Mouse (Mus musculus): ENCODE measurements around the gene Maml2.

Maml2 gene

GRCm38 (mm10) chr9:13310236-13310635, 12.5 kb downstream of the Maml2 start:
- no peak for DNase-seq (ENCODE audit: low spot score in 2 of 2)

DNA sequence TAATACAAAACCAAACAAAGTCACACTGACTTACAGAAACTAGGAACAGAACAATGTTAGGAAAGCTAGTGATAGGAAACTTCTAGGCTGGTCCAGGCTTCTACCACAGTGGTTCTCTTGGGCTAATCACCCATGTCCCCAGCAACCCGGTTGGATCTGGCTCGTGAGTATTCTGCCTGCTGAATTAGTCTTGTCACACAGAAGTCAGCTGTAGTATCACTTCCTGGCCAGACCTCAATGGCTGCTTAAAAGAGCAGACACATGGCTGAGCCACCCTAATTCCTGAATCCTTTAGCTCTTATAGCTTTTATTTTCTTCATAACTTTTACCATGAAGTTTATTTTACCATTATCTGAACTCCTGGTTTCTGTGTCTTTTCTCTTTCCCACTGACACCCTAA, 13.3 kb downstream of the Maml2 start:
- DNase-seq (ENCODE audit: low spot score in 2 of 2): no peak

- no peak for DNase-seq (ENCODE audit: low spot score in 2 of 2)
Measured at GRCm38 (mm10) chr9:13313923-13314322, 16.2 kb downstream of the Maml2 start.

DNA sequence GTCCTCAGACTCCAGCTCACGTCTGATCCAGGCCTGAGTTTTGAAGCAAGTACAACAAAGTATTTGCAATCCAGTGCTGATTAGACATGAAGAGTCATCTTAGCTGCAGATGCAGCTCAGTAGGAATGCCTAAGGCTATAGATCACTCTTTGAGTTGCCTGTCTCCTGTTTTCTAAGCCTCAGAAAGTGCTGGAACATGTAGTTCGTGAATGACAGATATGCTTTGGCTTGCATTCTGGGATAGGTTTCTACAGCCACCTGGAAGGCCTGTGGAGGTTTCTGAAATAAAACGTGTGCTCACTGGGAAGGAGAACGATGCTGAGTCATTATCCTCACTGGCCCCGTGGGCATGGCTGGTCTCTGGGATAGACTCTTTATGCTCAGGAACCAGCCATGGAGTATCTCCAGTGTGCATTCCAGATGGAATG, 16.8 kb downstream of the Maml2 start:
- DNase-seq (ENCODE audit: low spot score in 2 of 2): no peak

- DNase-seq (ENCODE audit: low spot score in 2 of 2): no peak
Measured at GRCm38 (mm10) chr9:13315393-13315792, 17.6 kb downstream of the Maml2 start.

DNA sequence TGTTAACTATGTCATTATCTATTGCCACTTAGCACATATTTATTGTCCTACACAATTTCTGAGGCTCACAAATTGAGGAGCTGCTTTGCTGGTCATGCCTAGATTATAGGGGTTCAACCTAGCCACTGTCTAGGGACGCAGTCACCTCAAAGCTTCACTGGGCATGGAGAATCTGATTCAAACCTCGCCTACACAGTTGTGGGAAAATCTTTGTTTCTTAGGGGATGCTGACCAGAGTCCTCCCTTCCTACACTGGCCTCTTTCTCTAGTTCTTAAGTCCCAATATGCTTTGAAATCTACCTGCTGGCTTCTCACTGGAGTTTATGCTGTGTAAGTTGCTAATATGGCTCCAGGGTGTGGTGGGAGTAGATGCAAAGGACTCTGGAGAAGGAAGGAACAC, 21.8 kb downstream of the Maml2 start:
- DNase-seq (ENCODE audit: low spot score in 2 of 2): no peak

GRCm38 (mm10) chr9:13320800-13321364, 23.1 kb downstream of the Maml2 start:
- DNase-seq (ENCODE audit: low spot score in 2 of 2): no peak

- DNase-seq (ENCODE audit: low spot score in 2 of 2): no peak
Measured at GRCm38 (mm10) chr9:13323074-13323473, 25.3 kb downstream of the Maml2 start.

GRCm38 (mm10) chr9:13323612-13324011, 25.9 kb downstream of the Maml2 start:
- no peak for DNase-seq (ENCODE audit: low spot score in 2 of 2)

DNA sequence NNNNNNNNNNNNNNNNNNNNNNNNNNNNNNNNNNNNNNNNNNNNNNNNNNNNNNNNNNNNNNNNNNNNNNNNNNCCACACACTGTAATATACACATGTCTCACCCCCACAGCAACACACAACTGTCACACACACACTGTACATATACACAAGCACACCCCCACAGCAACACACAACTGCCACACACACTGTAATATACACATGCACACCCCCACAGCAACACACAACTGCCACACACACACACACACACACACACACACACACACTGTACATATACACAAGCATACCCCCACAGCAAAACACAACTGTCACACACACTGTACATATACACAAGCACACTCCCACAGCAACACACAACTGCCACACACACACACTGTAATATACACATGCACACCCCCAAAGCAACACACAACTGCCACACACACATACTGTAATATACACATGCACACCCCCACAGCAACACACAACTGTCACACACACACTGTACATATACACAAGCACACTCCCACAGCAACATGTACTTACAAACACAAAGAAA, 116.5 kb downstream of the Maml2 start:
- DNase-seq (ENCODE audit: low spot score in 2 of 2): no peak

DNA sequence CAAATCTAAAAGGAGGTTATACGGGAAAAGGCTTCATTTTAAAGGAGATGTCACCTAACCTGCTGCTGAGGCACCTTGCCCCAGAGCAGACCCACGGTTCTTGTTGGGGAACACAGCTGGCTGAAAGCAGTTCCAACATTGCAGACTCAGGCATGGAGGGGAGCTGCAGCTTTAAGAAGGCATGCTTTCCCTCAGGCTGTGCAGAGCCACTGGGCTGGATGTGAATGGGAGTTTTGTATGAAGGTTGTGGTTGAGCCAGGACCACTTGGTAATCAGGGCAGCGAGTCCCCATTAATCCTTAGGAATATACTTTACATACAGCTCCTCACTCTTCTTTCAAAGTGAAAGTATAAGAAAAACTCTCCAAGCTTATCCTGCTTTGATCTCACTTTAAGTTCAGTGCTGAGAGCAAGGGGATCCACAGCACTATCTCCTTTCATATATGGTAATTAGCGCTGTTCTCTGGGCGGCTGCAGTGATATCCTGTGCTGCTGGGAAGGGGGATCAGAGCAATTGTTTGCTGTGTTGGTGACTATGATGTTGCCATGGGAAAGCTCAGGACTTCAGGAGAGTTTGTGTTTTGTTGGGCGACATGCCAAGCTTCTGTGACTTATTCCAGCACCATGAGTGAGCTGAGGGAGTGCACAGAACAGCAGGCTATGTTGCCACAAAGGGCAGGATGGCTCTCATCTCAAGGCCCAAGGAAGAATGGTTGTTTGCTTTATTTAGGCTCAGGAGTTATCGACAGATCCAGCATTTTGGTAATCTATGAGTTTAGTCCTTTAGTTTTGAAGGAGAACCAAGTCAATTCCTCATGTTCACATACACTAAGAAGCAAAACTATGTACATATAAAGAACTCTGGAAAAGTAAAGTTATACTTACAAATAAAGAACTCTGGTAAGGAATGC, 127.5 kb downstream of the Maml2 start:
- DNase-seq (ENCODE audit: low spot score in 2 of 2): peak; percentile 23 to 52

DNA sequence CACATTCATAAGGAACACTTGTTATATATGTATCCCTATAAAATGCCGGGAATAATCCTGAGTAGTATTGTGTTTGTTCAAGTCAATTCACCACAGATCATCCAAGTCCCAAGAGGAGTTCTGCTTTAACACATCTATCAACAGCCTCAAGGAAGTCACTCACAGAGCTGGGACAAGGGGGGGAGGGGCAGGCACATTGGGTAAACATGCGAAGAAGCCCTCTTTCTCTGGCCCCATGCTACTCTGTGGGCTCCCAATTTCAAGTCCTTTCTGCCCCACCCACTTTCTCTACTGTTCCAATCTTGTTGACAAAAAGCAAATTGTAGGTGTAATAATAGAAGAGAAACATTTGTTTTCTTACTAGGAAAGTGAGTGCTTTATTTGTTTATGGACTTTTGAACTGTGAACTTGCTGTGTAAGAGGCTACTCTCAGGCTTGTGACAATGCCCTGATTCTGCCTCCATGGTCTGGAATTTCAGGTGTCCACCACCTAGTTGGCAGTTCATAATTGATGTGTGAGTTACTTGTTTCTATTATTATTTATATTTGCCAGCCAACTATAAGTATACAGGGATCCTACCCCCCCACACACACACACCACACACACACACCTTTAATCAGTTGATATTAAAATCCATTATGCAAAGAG, 131.8 kb downstream of the Maml2 start:
- no peak for DNase-seq (ENCODE audit: low spot score in 2 of 2)

DNA sequence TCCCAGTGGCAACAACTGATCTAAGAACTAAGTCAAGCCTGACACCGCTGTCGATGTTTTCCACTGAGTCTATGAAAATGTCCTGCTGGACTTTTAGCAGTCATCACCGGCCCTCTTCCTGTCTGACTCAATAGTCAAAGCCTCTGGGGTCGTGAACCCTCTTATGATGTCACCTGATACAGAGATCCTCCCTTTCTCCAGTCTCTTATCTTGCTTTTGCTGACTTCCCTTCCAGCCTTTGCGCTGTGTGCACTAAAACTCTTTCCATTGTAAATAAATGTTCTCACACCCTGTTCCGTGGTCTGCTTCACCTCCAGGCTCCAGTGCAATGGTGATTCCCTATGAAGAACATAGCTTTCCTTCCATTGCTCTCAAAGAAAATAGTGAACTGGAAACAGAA, 132.5 kb downstream of the Maml2 start:
- no peak for DNase-seq (ENCODE audit: low spot score in 2 of 2)

- DNase-seq (ENCODE audit: low spot score in 2 of 2): no peak
Measured at GRCm38 (mm10) chr9:13430744-13431143, 133.0 kb downstream of the Maml2 start.

GRCm38 (mm10) chr9:13431646-13432045, 133.9 kb downstream of the Maml2 start:
- DNase-seq (ENCODE audit: low spot score in 2 of 2): no peak

DNA sequence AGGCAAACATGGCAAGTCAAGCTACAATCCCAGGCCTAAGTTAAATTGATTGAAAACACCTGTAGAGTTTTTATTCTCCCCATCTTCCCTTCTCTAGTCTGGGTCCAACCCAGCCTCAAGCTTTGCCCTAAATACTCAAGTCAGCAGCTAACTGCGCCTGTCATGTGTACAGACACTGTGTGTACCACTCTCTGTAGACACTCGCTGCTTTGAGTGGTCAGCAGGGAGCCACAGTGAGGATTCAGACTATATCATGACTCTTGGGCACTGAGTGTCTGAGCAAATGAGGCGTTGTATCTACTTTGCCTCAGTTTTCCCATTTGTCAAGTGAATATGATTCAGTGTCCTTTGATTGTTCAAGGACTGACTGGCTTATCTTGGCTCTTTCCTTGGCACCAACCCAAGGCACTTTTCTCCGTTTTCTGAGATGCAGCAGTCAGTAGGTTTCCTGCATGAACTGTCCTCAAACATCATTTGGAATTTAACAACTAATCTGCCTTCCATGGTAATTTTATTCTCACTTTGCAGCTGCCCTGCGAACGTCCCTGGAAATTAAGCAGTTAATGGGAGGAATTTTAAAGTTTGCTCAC, 135.8 kb downstream of the Maml2 start:
- no peak for DNase-seq (ENCODE audit: low spot score in 2 of 2)

GRCm38 (mm10) chr9:13440911-13441310, 143.2 kb downstream of the Maml2 start:
- DNase-seq (ENCODE audit: low spot score in 2 of 2): no peak

- DNase-seq (ENCODE audit: low spot score in 2 of 2): no peak
Measured at GRCm38 (mm10) chr9:13442012-13442735, 144.4 kb downstream of the Maml2 start.

DNA sequence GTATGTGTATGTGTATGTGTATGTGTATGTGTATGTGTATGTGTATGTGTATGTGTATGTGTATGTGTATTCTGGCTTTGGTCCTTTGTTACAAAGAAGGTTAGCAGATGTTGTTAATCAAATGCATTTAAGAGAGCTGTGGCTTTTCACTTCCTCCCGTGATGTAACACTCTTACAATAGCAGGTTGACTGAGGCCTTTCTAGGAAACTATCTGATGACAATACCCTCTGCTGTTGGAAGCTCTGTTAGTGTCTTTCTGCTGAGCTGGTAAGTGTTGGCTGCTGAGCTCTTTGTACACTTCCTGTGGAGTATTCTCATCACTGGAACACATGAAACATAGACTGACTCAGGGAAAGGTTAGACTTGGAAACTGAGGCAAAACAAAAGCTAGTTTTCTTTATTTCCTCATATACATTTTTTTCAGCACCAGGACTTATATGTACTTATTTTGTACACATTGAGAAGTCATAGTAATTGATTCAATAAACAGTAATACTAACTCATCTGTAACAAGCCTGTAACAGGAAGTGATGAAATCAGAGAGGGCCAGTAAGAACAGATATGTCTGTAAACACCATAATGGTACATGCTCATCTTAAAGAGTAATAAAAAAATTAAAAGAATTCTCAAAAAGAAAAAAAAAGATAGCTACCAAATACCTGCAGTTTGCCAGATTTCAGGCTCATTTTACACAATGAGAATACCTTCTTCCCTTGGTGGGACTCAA, 145.9 kb downstream of the Maml2 start:
- DNase-seq (ENCODE audit: low spot score in 2 of 2): no peak

- no peak for DNase-seq (ENCODE audit: low spot score in 2 of 2)
Measured at GRCm38 (mm10) chr9:13446236-13446635, 148.5 kb downstream of the Maml2 start.

All from left cerebral cortex, adult 9 months (tissue).